Mouse (Mus musculus): Measurements from ENCODE around the gene Kcnj15.

DNA sequence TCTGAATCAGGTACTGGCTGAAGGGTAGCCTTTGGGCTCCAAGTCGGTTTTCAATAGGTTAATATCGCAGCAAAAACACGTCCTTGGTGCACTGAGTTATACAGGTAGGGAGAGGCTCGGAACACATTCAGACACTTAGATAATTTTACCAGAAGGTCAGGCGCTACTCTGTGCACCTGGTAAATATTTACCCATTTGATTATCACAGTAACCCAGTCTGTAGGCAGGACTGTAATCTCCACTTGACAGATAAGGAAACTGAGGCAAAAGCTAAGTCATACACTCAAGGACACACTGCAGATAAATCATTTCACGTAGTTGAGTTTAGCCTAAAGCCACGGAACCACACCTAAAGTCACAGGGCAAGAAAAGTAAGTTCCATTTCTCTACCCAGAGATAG lies 49.1 kb upstream of the Kcnj15 start:
- TF ChIP-seq CTCF (IDR thresholded peaks at IDR 0.05; ENCODE audit: borderline replicate concordance, control insufficient read depth, extremely low read depth, insufficient read depth, low read length, poor library complexity) (no peak), POLR2A (IDR thresholded peaks at IDR 0.05; ENCODE audit: control insufficient read depth, extremely low read depth, insufficient read depth, low read length, poor library complexity) (no peak)

Measured in thymus, adult 2 months (tissue).